Mouse (Mus musculus) hindbrain, embryonic 12.5 days (tissue): Measurements from ENCODE around the gene Cygb. TPM values are rescaled to one million over a fixed set of nuclear protein-coding genes. Genes with fewer than 3 reads are reported as not detected.
"Not testable (repeated sequence)": the region's sequence is repeated elsewhere in the genome, so short reads cannot be mapped to it uniquely, and the experiment has no call there.

Source experiments
- ATAC-seq: fragments of 200-750 bp; cut with Nextera tagmentation; 2 replicates; pipeline ENCODE4 v1.8.0; 2017; ENCODE audit warnings: moderate TSS enrichment; ENCODE audit not compliant: low FRiP score
- H3K27ac ChIP-seq: fragments of 300-500 bp; sonication (generic); 2 replicates; pipeline ENCODE4 v1.5.1; 2016; ENCODE audit warnings: mild to moderate bottlenecking
- H3K27me3 ChIP-seq: fragments of 300-500 bp; sonication (generic); 2 replicates; pipeline ENCODE4 v1.6.1; 2016; ENCODE audit warnings: mild to moderate bottlenecking
- H3K36me3 ChIP-seq: fragments of 300-500 bp; sonication (generic); 2 replicates; pipeline ENCODE4 v1.6.1; 2016; ENCODE audit warnings: mild to moderate bottlenecking
- H3K4me1 ChIP-seq: fragments of 300-500 bp; sonication (generic); 2 replicates; pipeline ENCODE4 v1.6.1; 2016
- H3K4me2 ChIP-seq: fragments of 300-500 bp; sonication (generic); replicated peaks from 2 replicates; pipeline ENCODE4 v1.6.1; 2016; ENCODE audit warnings: mild to moderate bottlenecking
- H3K4me3 ChIP-seq: fragments of 300-500 bp; sonication (generic); 2 replicates; pipeline ENCODE4 v1.5.1; 2016; ENCODE audit warnings: mild to moderate bottlenecking
- H3K9ac ChIP-seq: fragments of 300-500 bp; sonication (generic); 2 replicates; pipeline ENCODE4 v1.6.1; 2016; ENCODE audit warnings: mild to moderate bottlenecking, moderate library complexity
- H3K9me3 ChIP-seq: fragments of 300-500 bp; sonication (generic); replicated peaks from 2 replicates; pipeline ENCODE4 v1.6.1; 2016; ENCODE audit warnings: mild to moderate bottlenecking
- WGBS: fragments of 180-500 bp; shearing (Covaris S2); methylation state at CpG from one replicate; pipeline ENCODE4 v1.1.7; 2016; 5-methylcytosine and 5-hydroxymethylcytosine counted together
- polyA plus RNA-seq: library from polyadenylated mRNA; unstranded; fragments of >200 nt; fragmentation: Nextera tagmentation; extraction: Ambion mirVana; gene quantifications from 2 replicates; pipeline ENCODE4 v1.2.1, GENCODE M21; 2016

Gene Cygb
- polyA plus RNA-seq, 1 experiment from 2014 or later = 4.5 TPM

- Histone ChIP-seq H3K9ac (peak overlapping the region; percentile 94), H3K27me3 (no peaks in the 10 kb centered on the region), H3K4me1 (peaks cover 49% of the 10 kb centered on the region), H3K4me2 (peak overlapping the region; percentile 82), H3K36me3 (peaks cover 42% of the 10 kb centered on the region), H3K27ac (peak overlapping the region; percentile 48), H3K4me3 (peak overlapping the region; percentile 81), H3K9me3 (no peaks in the 10 kb centered on the region)
- no peak; the same call in 1 of the 2 replicates for ATAC-seq
- WGBS = 1% methylated on average over 24 of the region's 24 CpGs
These were observed 17.8 kb upstream of the Cygb start for GRCm38 (mm10) chr11:116671845-116672434.

- Histone ChIP-seq H3K27me3 (no peaks in the 10 kb centered on the region), H3K4me2 (peak overlapping the region; percentile 82), H3K9ac (peak overlapping the region; percentile 94), H3K36me3 (peaks cover 35% of the 10 kb centered on the region), H3K9me3 (no peaks in the 10 kb centered on the region), H3K4me1 (peaks cover 49% of the 10 kb centered on the region), H3K4me3 (peak overlapping the region; percentile 81), H3K27ac (peak overlapping the region; percentile 48; the same call in 1 of the 2 replicates)
- 1% methylated on average over 45 of the region's 45 CpGs for WGBS
- peak; percentile 83 for ATAC-seq
These were observed 17.2 kb upstream of the Cygb start for GRCm38 (mm10) chr11:116671112-116671844.

- peak overlapping the region; percentile 82; the same call in 1 of the 2 replicates for H3K4me2 ChIP-seq
- ATAC-seq = no peak
- 82% methylated on average over 7 of the region's 7 CpGs for WGBS
These were observed 16.3 kb upstream of the Cygb start for GRCm38 (mm10) chr11:116670386-116670785.

GRCm38 (mm10) chr11:116669787-116670365 is 15.8 kb upstream of the Cygb start:
- no peak overlapping the region for H3K4me2 ChIP-seq
- H3K36me3 ChIP-seq = peaks cover 21% of the 10 kb centered on the region
- no peak for ATAC-seq
- no peaks in the 10 kb centered on the region for H3K9me3 ChIP-seq
- 42% methylated on average over 13 of the region's 13 CpGs for WGBS
- H3K27ac ChIP-seq = 0 out of 2 replicates have a peak overlapping the region, but pooled peaks have one; percentile 2
- H3K27me3 ChIP-seq = no peaks in the 10 kb centered on the region
- no peak overlapping the region for H3K9ac ChIP-seq
- H3K4me3 ChIP-seq = no peak overlapping the region
- H3K4me1 ChIP-seq = peaks cover 52% of the 10 kb centered on the region

More at GRCm38 (mm10) chr11:116670386-116670785, 16.3 kb upstream of the Cygb start:
- H3K9me3 ChIP-seq = no peaks in the 10 kb centered on the region
- H3K9ac ChIP-seq = no peak overlapping the region
- H3K36me3 ChIP-seq = peaks cover 26% of the 10 kb centered on the region
- H3K4me3 ChIP-seq = no peak overlapping the region
- peaks cover 49% of the 10 kb centered on the region for H3K4me1 ChIP-seq
- H3K27me3 ChIP-seq = no peaks in the 10 kb centered on the region
- H3K27ac ChIP-seq = 0 out of 2 replicates have a peak overlapping the region, but pooled peaks have one; percentile 3

- no peaks in the 10 kb centered on the region for H3K27me3 ChIP-seq
- peaks cover 16% of the 10 kb centered on the region for H3K36me3 ChIP-seq
- H3K4me1 ChIP-seq = peaks cover 52% of the 10 kb centered on the region
- H3K9me3 ChIP-seq = no peaks in the 10 kb centered on the region
- no peak for ATAC-seq
- no peak overlapping the region for H3K4me2 ChIP-seq
- 37% methylated on average over 5 of the region's 5 CpGs for WGBS
- 0 out of 2 replicates have a peak overlapping the region, but pooled peaks have one; percentile 2 for H3K27ac ChIP-seq
- 0 out of 2 replicates have a peak overlapping the region, but pooled peaks have one; percentile 3 for H3K9ac ChIP-seq
- H3K4me3 ChIP-seq = no peak overlapping the region
These were observed 15.2 kb upstream of the Cygb start for GRCm38 (mm10) chr11:116669316-116669715.

- Histone ChIP-seq H3K9me3 (no peaks in the 10 kb centered on the region), H3K4me1 (peaks cover 54% of the 10 kb centered on the region), H3K27ac (0 out of 2 replicates have a peak overlapping the region, but pooled peaks have one; percentile 2), H3K36me3 (peaks cover 11% of the 10 kb centered on the region), H3K4me2 (no peak overlapping the region), H3K27me3 (peaks cover 4% of the 10 kb centered on the region; the same call in 1 of the 2 replicates), H3K4me3 (no peak overlapping the region), H3K9ac (no peak overlapping the region)
- WGBS = 45% methylated on average over 7 of the region's 7 CpGs
- no peak for ATAC-seq
These were observed 14.7 kb upstream of the Cygb start for GRCm38 (mm10) chr11:116668839-116669238.

- no peak for ATAC-seq
- WGBS = 75% methylated on average over 10 of the region's 10 CpGs
- peaks cover 55% of the 10 kb centered on the region for H3K4me1 ChIP-seq
- no peak overlapping the region for H3K9ac ChIP-seq
- H3K27me3 ChIP-seq = peaks cover 6% of the 10 kb centered on the region; the same call in 1 of the 2 replicates
- H3K9me3 ChIP-seq = no peaks in the 10 kb centered on the region
- peaks cover 7% of the 10 kb centered on the region; the same call in 1 of the 2 replicates for H3K36me3 ChIP-seq
- no peak overlapping the region for H3K4me3 ChIP-seq
- H3K4me2 ChIP-seq = no peak overlapping the region
- H3K27ac ChIP-seq = no peak overlapping the region
These were observed 14.3 kb upstream of the Cygb start for GRCm38 (mm10) chr11:116668381-116668825.

GRCm38 (mm10) chr11:116667930-116668329 is 13.8 kb upstream of the Cygb start:
- H3K9ac ChIP-seq = no peak overlapping the region
- H3K4me1 ChIP-seq = peaks cover 55% of the 10 kb centered on the region
- no peak overlapping the region for H3K4me2 ChIP-seq
- H3K4me3 ChIP-seq = no peak overlapping the region
- H3K9me3 ChIP-seq = no peaks in the 10 kb centered on the region
- peaks cover 2% of the 10 kb centered on the region; the same call in 1 of the 2 replicates for H3K36me3 ChIP-seq
- H3K27ac ChIP-seq = no peak overlapping the region
- H3K27me3 ChIP-seq = peaks cover 6% of the 10 kb centered on the region; the same call in 1 of the 2 replicates
- ATAC-seq = no peak
- WGBS = 88% methylated on average over 8 of the region's 8 CpGs

GRCm38 (mm10) chr11:116667012-116667411 is 12.9 kb upstream of the Cygb start:
- not testable (repeated sequence) for H3K36me3 ChIP-seq, H3K27ac ChIP-seq, H3K4me3 ChIP-seq, H3K9ac ChIP-seq, H3K9me3 ChIP-seq, ATAC-seq, H3K27me3 ChIP-seq, H3K4me2 ChIP-seq
- WGBS = 95% methylated on average over 3 of the region's 5 CpGs
- peaks cover 56% of the 10 kb centered on the region for H3K4me1 ChIP-seq

- H3K4me3 ChIP-seq = no peak overlapping the region
- H3K27me3 ChIP-seq = peaks cover 6% of the 10 kb centered on the region; the same call in 1 of the 2 replicates
- 79% methylated on average over 9 of the region's 9 CpGs for WGBS
- ATAC-seq = no peak
- H3K4me1 ChIP-seq = peaks cover 61% of the 10 kb centered on the region
- H3K9ac ChIP-seq = no peak overlapping the region
- no peaks in the 10 kb centered on the region for H3K36me3 ChIP-seq
- H3K27ac ChIP-seq = no peak overlapping the region
- no peaks in the 10 kb centered on the region for H3K9me3 ChIP-seq
- H3K4me2 ChIP-seq = no peak overlapping the region
These were observed 12.5 kb upstream of the Cygb start for GRCm38 (mm10) chr11:116666566-116666965.

- peaks cover 66% of the 10 kb centered on the region for H3K4me1 ChIP-seq
- WGBS = 77% methylated on average over 10 of the region's 10 CpGs
- H3K9ac ChIP-seq = no peak overlapping the region
- H3K4me2 ChIP-seq = no peak overlapping the region
- H3K4me3 ChIP-seq = no peak overlapping the region
- no peaks in the 10 kb centered on the region for H3K9me3 ChIP-seq
- H3K36me3 ChIP-seq = no peaks in the 10 kb centered on the region
- H3K27me3 ChIP-seq = peaks cover 6% of the 10 kb centered on the region; the same call in 1 of the 2 replicates
- ATAC-seq = no peak
- H3K27ac ChIP-seq = no peak overlapping the region; the same call in 1 of the 2 replicates
These were observed 11.2 kb upstream of the Cygb start for GRCm38 (mm10) chr11:116665289-116665688.

- H3K4me3 ChIP-seq = no peak overlapping the region
- no peak for ATAC-seq
- H3K4me1 ChIP-seq = peaks cover 66% of the 10 kb centered on the region
- no peak overlapping the region for H3K4me2 ChIP-seq
- H3K27ac ChIP-seq = peak overlapping the region; percentile 93
- H3K9me3 ChIP-seq = no peaks in the 10 kb centered on the region
- H3K27me3 ChIP-seq = peaks cover 6% of the 10 kb centered on the region; the same call in 1 of the 2 replicates
- H3K9ac ChIP-seq = peak overlapping the region; percentile 53; the same call in 1 of the 2 replicates
- H3K36me3 ChIP-seq = no peaks in the 10 kb centered on the region
- WGBS = 39% methylated on average over 8 of the region's 8 CpGs
These were observed 7.8 kb upstream of the Cygb start for GRCm38 (mm10) chr11:116661948-116662377.
